Mouse (Mus musculus) G1E (cell line): ENCODE data around the gene Tmem101.

Experiments
- CTCF ChIP-seq: IDR thresholded peaks from 2 replicates; pipeline ENCODE4 v1.5.1; 2012; ENCODE audit warnings: low read depth, low read length, inconsistent platforms, mixed read lengths
- GATA1 ChIP-seq: IDR thresholded peaks from 2 replicates; pipeline ENCODE4 v1.6.1; 2012; ENCODE audit warnings: borderline replicate concordance, low read length, inconsistent platforms, mixed read lengths
- GATA2 ChIP-seq: IDR thresholded peaks from 2 replicates; pipeline ENCODE4 v1.6.1; 2012; ENCODE audit warnings: low read depth, low read length, inconsistent platforms, borderline replicate concordance
- POLR2AphosphoS5 ChIP-seq: IDR thresholded peaks from 2 replicates; pipeline ENCODE4 v1.6.1; 2012; ENCODE audit warnings: low read depth, low read length, inconsistent platforms; ENCODE audit not compliant: insufficient replicate concordance
- TAL1 ChIP-seq: conservative IDR thresholded peaks from 2 replicates; pipeline ENCODE4 v1.6.1; 2012; ENCODE audit warnings: low read depth, low read length, inconsistent platforms, mixed read lengths

DNA sequence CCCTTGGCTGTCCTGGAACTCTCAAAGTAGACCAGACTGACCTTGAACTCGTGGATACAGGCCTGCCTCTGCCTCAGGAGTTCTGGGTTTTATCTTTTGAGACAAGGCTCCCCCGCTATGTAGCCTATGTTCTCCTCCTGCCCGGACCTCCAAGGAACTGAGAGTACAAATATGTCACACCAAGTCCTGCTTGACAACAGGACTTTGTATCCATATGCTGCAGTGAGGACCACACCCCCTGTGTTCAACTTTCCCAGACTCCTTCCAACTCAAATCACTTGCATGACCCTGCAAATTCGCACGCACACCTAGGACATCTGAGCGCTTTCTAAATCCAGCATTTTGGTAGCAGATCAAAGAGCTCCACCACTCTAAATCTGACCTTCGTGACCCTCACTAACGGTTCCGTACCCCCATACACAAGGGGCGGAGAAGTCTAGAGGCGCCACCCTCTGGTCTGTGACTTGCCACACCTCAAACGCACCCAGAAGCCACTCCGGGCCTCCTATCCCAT lies 11.2 kb downstream of the Tmem101 start:
- no peak for TF ChIP-seq CTCF
- TF ChIP-seq GATA1, result no peak
- TF ChIP-seq TAL1, result no peak
- TF ChIP-seq POLR2AphosphoS5, result no peak
- no peak for TF ChIP-seq GATA2
